Mouse (Mus musculus) MEL (cell line): ENCODE data around the gene Mafk. TPM values are rescaled to one million over a fixed set of nuclear protein-coding genes. Genes with fewer than 3 reads are reported as not detected.

Experiments used
- DNase-seq: peaks from one replicate; pipeline ENCODE4 v3.0.0; 2011; ENCODE audit warnings: low read depth, low spot score
- H3K27ac ChIP-seq: 2 replicates; pipeline ENCODE4 v1.5.1; 2012; ENCODE audit warnings: low read depth, mild to moderate bottlenecking, control low read depth, low read length, moderate library complexity; ENCODE audit not compliant: control insufficient read depth
- H3K27me3 ChIP-seq, 2 experiments: fragments of 150-350 bp in 1 of 2; sonication (generic) in 1 of 2; 2 replicates each; pipeline ENCODE4 v1.6.1; 2012; ENCODE audit warnings: low read length in 2 of 2, mild to moderate bottlenecking in 2 of 2, improper control_type of control experiment in 1 of 2, moderate library complexity in 1 of 2; ENCODE audit not compliant: insufficient read depth in 2 of 2, control insufficient read depth in 1 of 2
- H3K36me3 ChIP-seq, 2 experiments: 2 replicates each; pipeline ENCODE4 v1.6.1; 2012 to 2014; ENCODE audit warnings: low read length in 2 of 2, improper control_type of control experiment in 1 of 2, inconsistent platforms in 1 of 2, mild to moderate bottlenecking in 1 of 2; ENCODE audit not compliant: insufficient read depth in 2 of 2, control insufficient read depth in 1 of 2
- H3K4me1 ChIP-seq, 2 experiments: fragments of 150-350 bp in 1 of 2; sonication (generic) in 1 of 2; 2 replicates each; pipeline ENCODE4 v1.6.1; 2012; ENCODE audit warnings: low read length in 2 of 2, improper control_type of control experiment in 1 of 2, mild to moderate bottlenecking in 1 of 2; ENCODE audit not compliant: insufficient read depth in 2 of 2, control insufficient read depth in 1 of 2
- H3K4me3 ChIP-seq, 2 experiments: fragments of 150-350 bp in 1 of 2; sonication (generic) in 1 of 2; 2 replicates each; pipeline ENCODE4 v1.5.1; 2012; ENCODE audit warnings: low read depth in 2 of 2, low read length in 2 of 2, mild to moderate bottlenecking in 2 of 2, moderate library complexity in 2 of 2, control low read depth in 1 of 2, improper control_type of control experiment in 1 of 2; ENCODE audit not compliant: control insufficient read depth in 1 of 2, insufficient read depth in 1 of 2
- H3K79me2 ChIP-seq: 2 replicates; pipeline ENCODE4 v1.6.1; 2012; ENCODE audit warnings: mild to moderate bottlenecking, low read length, moderate library complexity; ENCODE audit not compliant: control insufficient read depth, poor library complexity, insufficient read depth
- H3K9ac ChIP-seq: 2 replicates; pipeline ENCODE4 v1.6.1; 2012; ENCODE audit warnings: low read depth, mild to moderate bottlenecking, control low read depth, low read length, moderate library complexity; ENCODE audit not compliant: control insufficient read depth, poor library complexity, severe bottlenecking
- H3K9me3 ChIP-seq: fragments of 150-350 bp; sonication (generic); replicated peaks from 2 replicates; pipeline ENCODE4 v1.6.1; 2012; ENCODE audit warnings: mild to moderate bottlenecking, low read length, improper control_type of control experiment, moderate library complexity; ENCODE audit not compliant: insufficient read depth
- CHD1 ChIP-seq: IDR thresholded peaks from 2 replicates; pipeline ENCODE4 v1.6.1; 2012; ENCODE audit warnings: low read depth, mild to moderate bottlenecking, inconsistent platforms, low read length, improper control_type of control experiment
- CHD2 ChIP-seq: IDR thresholded peaks from 2 replicates; pipeline ENCODE4 v1.6.1; 2011; ENCODE audit warnings: low read length, improper control_type of control experiment
- CTCF ChIP-seq, 3 experiments: IDR thresholded peaks in 2 of 3; conservative IDR thresholded peaks in 1 of 3; 2 replicates each; pipeline ENCODE4 v1.5.1; 2011 to 2012; ENCODE audit warnings: low read length in 3 of 3, low read depth in 2 of 3, mild to moderate bottlenecking in 2 of 3, improper control_type of control experiment in 1 of 3, inconsistent platforms in 1 of 3, mixed read lengths in 1 of 3, moderate library complexity in 1 of 3; ENCODE audit not compliant: control insufficient read depth in 1 of 3, insufficient read depth in 1 of 3, poor library complexity in 1 of 3, severe bottlenecking in 1 of 3
- EP300 ChIP-seq, 2 experiments: IDR thresholded peaks; 2 replicates each; pipeline ENCODE4 v1.6.1; 2011; ENCODE audit warnings: improper control_type of control experiment in 2 of 2, low read length in 2 of 2, low read depth in 1 of 2, mild to moderate bottlenecking in 1 of 2
- ETS1 ChIP-seq: IDR thresholded peaks from 2 replicates; pipeline ENCODE4 v1.6.1; 2012; ENCODE audit warnings: low read depth, mild to moderate bottlenecking, inconsistent platforms, low read length, improper control_type of control experiment, moderate library complexity
- HCFC1 ChIP-seq: IDR thresholded peaks from 2 replicates; pipeline ENCODE4 v1.6.1; 2012; ENCODE audit warnings: low read depth, mild to moderate bottlenecking, inconsistent platforms, low read length, improper control_type of control experiment, moderate library complexity
- MAFK ChIP-seq: IDR thresholded peaks from 2 replicates; pipeline ENCODE4 v1.6.1; 2011; ENCODE audit warnings: low read depth, mild to moderate bottlenecking, low read length, improper control_type of control experiment, borderline replicate concordance
- MAX ChIP-seq: IDR thresholded peaks from 2 replicates; pipeline ENCODE4 v1.6.1; 2011; ENCODE audit warnings: low read length, improper control_type of control experiment
- MYC ChIP-seq: IDR thresholded peaks from 2 replicates; pipeline ENCODE4 v1.6.1; 2011; ENCODE audit warnings: low read depth, mild to moderate bottlenecking, low read length, improper control_type of control experiment, moderate library complexity
- NELFE ChIP-seq: IDR thresholded peaks from 2 replicates; pipeline ENCODE4 v1.6.1; 2011; ENCODE audit warnings: low read depth, low read length, improper control_type of control experiment
- NRF1 ChIP-seq: IDR thresholded peaks from 2 replicates; pipeline ENCODE4 v1.6.1; 2014; ENCODE audit warnings: low read depth, mild to moderate bottlenecking, inconsistent platforms, low read length, improper control_type of control experiment, moderate library complexity; ENCODE audit not compliant: poor library complexity, insufficient read depth, severe bottlenecking
- POLR2AphosphoS2 ChIP-seq: IDR thresholded peaks from 2 replicates; pipeline ENCODE4 v1.6.1; 2011; ENCODE audit warnings: low read length, improper control_type of control experiment
- POLR2AphosphoS5 ChIP-seq: IDR thresholded peaks from 2 replicates; pipeline ENCODE4 v1.6.1; 2012; ENCODE audit warnings: low read depth, borderline replicate concordance, mild to moderate bottlenecking, inconsistent platforms, low read length, moderate library complexity, mixed read lengths
- RAD21 ChIP-seq: IDR thresholded peaks from 2 replicates; pipeline ENCODE4 v1.6.1; 2011; ENCODE audit warnings: mild to moderate bottlenecking, low read depth, low read length, improper control_type of control experiment
- RCOR1 ChIP-seq: IDR thresholded peaks from 2 replicates; pipeline ENCODE4 v1.6.1; 2012; ENCODE audit warnings: low read depth, mild to moderate bottlenecking, inconsistent platforms, low read length, improper control_type of control experiment
- SMC3 ChIP-seq: IDR thresholded peaks from 2 replicates; pipeline ENCODE4 v1.6.1; 2011; ENCODE audit warnings: low read depth, low read length, improper control_type of control experiment
- TAL1 ChIP-seq: IDR thresholded peaks from 2 replicates; pipeline ENCODE4 v1.6.1; 2012; ENCODE audit warnings: mild to moderate bottlenecking, inconsistent platforms, low read length, moderate library complexity, mixed read lengths
- TCF12 ChIP-seq: IDR thresholded peaks from 2 replicates; pipeline ENCODE4 v1.6.1; 2014; ENCODE audit warnings: low read depth, mild to moderate bottlenecking, inconsistent platforms, low read length, improper control_type of control experiment, moderate library complexity
- USF2 ChIP-seq, 2 experiments: IDR thresholded peaks; 2 replicates each; pipeline ENCODE4 v1.6.1; 2011 to 2012; ENCODE audit warnings: improper control_type of control experiment in 2 of 2, low read length in 2 of 2, borderline replicate concordance in 1 of 2, inconsistent platforms in 1 of 2, low read depth in 1 of 2, mild to moderate bottlenecking in 1 of 2; ENCODE audit not compliant: insufficient read depth in 1 of 2
- ZC3H11A ChIP-seq: IDR thresholded peaks from 2 replicates; pipeline ENCODE4 v1.6.1; 2012; ENCODE audit warnings: low read depth, mild to moderate bottlenecking, inconsistent platforms, low read length, improper control_type of control experiment
- polyA plus RNA-seq, 2 experiments: library from polyadenylated mRNA; stranded (reverse) in 1 of 2; unstranded in 1 of 2; fragments of >175 nt in 1 of 2; fragments of >200 nt in 1 of 2; gene quantifications; 2 replicates each; pipeline versions ENCODE4 v1.2.1 to v1.2.4; 2012; ENCODE audit warnings: low replicate concordance in 2 of 2, low read depth in 1 of 2; ENCODE audit not compliant: insufficient read length in 2 of 2, insufficient read depth in 1 of 2, missing spikeins in 1 of 2
- total RNA-seq: library from RNA; depleted of rRNA; stranded (reverse); fragments of 300-350 nt; gene quantifications from 2 replicates; pipeline ENCODE4 v1.2.3, GENCODE M21; 2012

The Mafk gene
- total and polyA plus RNA-seq, 3 experiments = 56.5 to 62.1 TPM; not detected in 1

- TF ChIP-seq NRF1 (no peak), HCFC1 (no peak), CHD2 (no peak), RAD21 (peak; percentile 94), ZC3H11A (peak; percentile 95), EP300 (IDR thresholded peaks at IDR 0.05; ENCODE audit: low read depth in 1 of 2, low read length in 2 of 2) (no peak), SMC3 (peak; percentile 95), CHD1 (no peak), MYC (no peak), RCOR1 (no peak), CTCF (IDR thresholded peaks at IDR 0.05 in 2 of 3, conservative IDR thresholded peaks at IDR 0.05 in 1 of 3; ENCODE audit: control insufficient read depth in 1 of 3, insufficient read depth in 1 of 3, low read depth in 2 of 3, low read length in 3 of 3, poor library complexity in 1 of 3, severe bottlenecking in 1 of 3) (peak; percentile 81 to 95 (median 94))
- H3K27me3 ChIP-seq = no peaks in the 10 kb centered on the region
- peak; percentile 78 for DNase-seq
- H3K4me3 ChIP-seq = no peak overlapping the region
- no peak overlapping the region for H3K9ac ChIP-seq
- peaks cover 0 to 5% of the 10 kb centered on the region in 2 experiments; a peak in 2 of 4 replicates for H3K36me3 ChIP-seq
- H3K9me3 ChIP-seq = no peaks in the 10 kb centered on the region
- H3K27ac ChIP-seq = no peak overlapping the region
- H3K4me1 ChIP-seq = peaks cover 0 to 7% of the 10 kb centered on the region in 2 experiments; a peak in 3 of 4 replicates
- H3K79me2 ChIP-seq = no peaks in the 10 kb centered on the region
These were observed 45.5 kb upstream of the Mafk start for GRCm38 (mm10) chr5:139745771-139746170.

DNA sequence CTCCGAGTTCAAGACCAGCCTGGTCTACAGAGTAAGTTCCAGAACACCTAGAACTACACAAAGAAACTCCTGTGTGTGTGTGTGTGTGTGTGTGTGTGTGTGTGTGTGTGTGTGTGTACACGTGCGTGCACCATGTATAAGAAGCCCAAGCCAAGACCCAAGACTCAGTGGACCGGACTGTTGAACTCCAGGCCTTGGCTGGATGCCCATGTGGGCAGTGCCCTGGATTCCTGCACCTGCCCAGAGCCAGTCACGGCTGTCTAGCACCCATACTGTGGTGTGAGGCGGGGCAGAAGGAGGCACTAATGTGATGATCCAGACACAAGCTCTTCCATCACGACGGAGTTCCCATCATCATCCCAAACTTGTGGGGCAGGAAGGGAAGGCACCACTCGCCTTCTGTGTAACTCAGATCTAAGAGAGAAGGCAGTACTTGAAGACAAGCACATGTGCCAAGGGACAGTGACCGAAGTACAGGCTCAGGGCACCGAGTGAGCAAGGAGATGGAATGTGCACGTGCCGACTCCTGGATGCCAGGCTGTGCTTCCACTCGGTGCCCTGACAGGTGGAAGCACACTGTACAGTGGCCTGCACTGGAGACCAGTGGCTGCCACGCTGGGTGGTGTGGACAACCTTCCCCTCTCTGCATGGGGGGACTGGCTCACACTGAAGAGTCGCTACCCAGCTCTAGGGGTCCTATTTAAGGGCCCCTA is 41.7 kb upstream of the Mafk start:
- H3K9me3 ChIP-seq = no peaks in the 10 kb centered on the region
- H3K4me3 ChIP-seq = no peak overlapping the region
- no peak overlapping the region for H3K27ac ChIP-seq
- no peaks in the 10 kb centered on the region for H3K79me2 ChIP-seq
- H3K9ac ChIP-seq = no peak overlapping the region
- H3K27me3 ChIP-seq = no peaks in the 10 kb centered on the region
- TF ChIP-seq POLR2AphosphoS5 = no peak
- no peak for TF ChIP-seq CTCF (IDR thresholded peaks at IDR 0.05 in 2 of 3, conservative IDR thresholded peaks at IDR 0.05 in 1 of 3; ENCODE audit: control insufficient read depth in 1 of 3, insufficient read depth in 1 of 3, low read depth in 2 of 3, low read length in 3 of 3, poor library complexity in 1 of 3, severe bottlenecking in 1 of 3)
- no peak for TF ChIP-seq MAX
- no peak for TF ChIP-seq TCF12
- TF ChIP-seq MYC = no peak
- no peak for TF ChIP-seq ETS1
- no peak for TF ChIP-seq CHD2
- TF ChIP-seq NELFE = no peak
- TF ChIP-seq TAL1 = no peak
- no peak for TF ChIP-seq MAFK
- no peak for TF ChIP-seq USF2 (IDR thresholded peaks at IDR 0.05; ENCODE audit: borderline replicate concordance in 1 of 2, insufficient read depth in 1 of 2, low read depth in 1 of 2, low read length in 2 of 2)
- no peak for TF ChIP-seq ZC3H11A
- no peak for TF ChIP-seq POLR2AphosphoS2
- TF ChIP-seq, all 39 proteins: peak for 0
- DNase-seq = no peak
- no peaks in the 10 kb centered on the region for H3K36me3 ChIP-seq
- no peaks in the 10 kb centered on the region for H3K4me1 ChIP-seq
